Mouse (Mus musculus) stomach, embryonic 16.5 days (tissue): Measurements from ENCODE around the gene Zfp747. TPM values are rescaled to one million over a fixed set of nuclear protein-coding genes. Genes with fewer than 3 reads are reported as not detected.
"Not testable (repeated sequence)": the region's sequence is repeated elsewhere in the genome, so short reads cannot be mapped to it uniquely, and the experiment has no call there.

Experiments used
- ATAC-seq: fragments of 200-750 bp; cut with Nextera tagmentation; 2 replicates; pipeline ENCODE4 v1.8.0; 2017; ENCODE audit warnings: moderate number of reproducible peaks, moderate TSS enrichment; ENCODE audit not compliant: insufficient read depth, low FRiP score
- H3K27ac ChIP-seq: fragments of 300-500 bp; sonication (generic); 2 replicates; pipeline ENCODE4 v1.5.1; 2014; ENCODE audit warnings: low read length
- H3K27me3 ChIP-seq: fragments of 300-500 bp; sonication (generic); 2 replicates; pipeline ENCODE4 v1.6.1; 2014; ENCODE audit warnings: low read length, control low read depth, mixed read lengths; ENCODE audit not compliant: control insufficient read depth, insufficient read depth
- H3K36me3 ChIP-seq: fragments of 300-500 bp; sonication (generic); 2 replicates; pipeline ENCODE4 v1.6.1; 2014; ENCODE audit warnings: low read length; ENCODE audit not compliant: control insufficient read depth, insufficient read depth
- H3K4me1 ChIP-seq: fragments of 300-500 bp; sonication (generic); 2 replicates; pipeline ENCODE4 v1.6.1; 2014; ENCODE audit warnings: low read length, control low read depth, mixed read lengths; ENCODE audit not compliant: control insufficient read depth, insufficient read depth
- H3K4me2 ChIP-seq: fragments of 300-500 bp; sonication (generic); 2 replicates; pipeline ENCODE4 v1.6.1; 2014; ENCODE audit warnings: low read depth, low read length, mixed read lengths
- H3K4me3 ChIP-seq: fragments of 300-500 bp; sonication (generic); replicated peaks from 2 replicates; pipeline ENCODE4 v1.5.1; 2014; ENCODE audit warnings: mild to moderate bottlenecking, low read length
- H3K9ac ChIP-seq: fragments of 300-500 bp; sonication (generic); 2 replicates; pipeline ENCODE4 v1.6.1; 2014; ENCODE audit warnings: low read length
- H3K9me3 ChIP-seq: fragments of 300-500 bp; sonication (generic); replicated peaks from 2 replicates; pipeline ENCODE4 v1.6.1; 2016; ENCODE audit warnings: low read length, control low read depth; ENCODE audit not compliant: control insufficient read depth
- whole genome bisulfite sequencing: fragments of 180-500 bp; shearing (Covaris S2); extraction: QIAGEN DNeasy Blood & Tissue Kit; methylation state at CpG from one replicate; pipeline ENCODE4 v1.1.7; 2014; 5-methylcytosine and 5-hydroxymethylcytosine counted together
- polyA plus RNA-seq: library from polyadenylated mRNA; unstranded; fragments of >200 nt; fragmentation: Nextera tagmentation; extraction: Ambion mirVana; gene quantifications from 2 replicates; pipeline ENCODE4 v1.2.1, GENCODE M21; 2015

Zfp747 gene
- polyA plus RNA-seq, 1 experiment from 2014 or later, result 9.6 TPM

GRCm38 (mm10) chr7:127344371-127344770 lies 31.5 kb downstream of the Zfp747 start:
- H3K4me1 ChIP-seq, result peaks cover 22% of the 10 kb centered on the region
- no peaks in the 10 kb centered on the region for H3K9me3 ChIP-seq
- no peaks in the 10 kb centered on the region for H3K27me3 ChIP-seq
- 87% methylated on average over 8 of the region's 8 CpGs for WGBS
- H3K27ac ChIP-seq, result no peak overlapping the region
- 0 out of 2 replicates have a peak, but pooled peaks cover 7% of the 10 kb centered on the region for H3K36me3 ChIP-seq
- H3K4me2 ChIP-seq, result peak overlapping the region; percentile 90
- no peak for ATAC-seq
- peak overlapping the region; percentile 97 for H3K9ac ChIP-seq
- H3K4me3 ChIP-seq, result peak overlapping the region; percentile 97

GRCm38 (mm10) chr7:127343351-127344019 lies 32.4 kb downstream of the Zfp747 start:
- Histone ChIP-seq H3K4me3 (no peak overlapping the region), H3K9me3 (no peaks in the 10 kb centered on the region), H3K4me1 (peaks cover 22% of the 10 kb centered on the region), H3K27ac (no peak overlapping the region), H3K36me3 (0 out of 2 replicates have a peak, but pooled peaks cover 7% of the 10 kb centered on the region), H3K9ac (no peak overlapping the region), H3K4me2 (no peak overlapping the region), H3K27me3 (no peaks in the 10 kb centered on the region)
- 89% methylated on average over 38 of the region's 38 CpGs for WGBS
- no peak for ATAC-seq

GRCm38 (mm10) chr7:127342888-127343287 lies 33.0 kb downstream of the Zfp747 start:
- 0 out of 2 replicates have a peak, but pooled peaks cover 7% of the 10 kb centered on the region for H3K36me3 ChIP-seq
- no peak for ATAC-seq
- H3K4me3 ChIP-seq, result no peak overlapping the region
- no peak overlapping the region for H3K9ac ChIP-seq
- H3K4me1 ChIP-seq, result peaks cover 22% of the 10 kb centered on the region
- H3K4me2 ChIP-seq, result no peak overlapping the region
- H3K27me3 ChIP-seq, result no peaks in the 10 kb centered on the region
- H3K27ac ChIP-seq, result no peak overlapping the region
- no peaks in the 10 kb centered on the region for H3K9me3 ChIP-seq
- 86% methylated on average over 7 of the region's 7 CpGs for WGBS

- WGBS, result 56% methylated on average over 4 of the region's 4 CpGs
- peaks cover 22% of the 10 kb centered on the region for H3K4me1 ChIP-seq
- 0 out of 2 replicates have a peak, but pooled peaks cover 7% of the 10 kb centered on the region for H3K36me3 ChIP-seq
- H3K9me3 ChIP-seq, result no peaks in the 10 kb centered on the region
- no peak overlapping the region for H3K4me3 ChIP-seq
- H3K9ac ChIP-seq, result no peak overlapping the region
- no peak overlapping the region for H3K4me2 ChIP-seq
- no peak overlapping the region for H3K27ac ChIP-seq
- ATAC-seq, result no peak
- H3K27me3 ChIP-seq, result no peaks in the 10 kb centered on the region
Observed at GRCm38 (mm10) chr7:127342332-127342731, 33.5 kb downstream of the Zfp747 start.

DNA sequence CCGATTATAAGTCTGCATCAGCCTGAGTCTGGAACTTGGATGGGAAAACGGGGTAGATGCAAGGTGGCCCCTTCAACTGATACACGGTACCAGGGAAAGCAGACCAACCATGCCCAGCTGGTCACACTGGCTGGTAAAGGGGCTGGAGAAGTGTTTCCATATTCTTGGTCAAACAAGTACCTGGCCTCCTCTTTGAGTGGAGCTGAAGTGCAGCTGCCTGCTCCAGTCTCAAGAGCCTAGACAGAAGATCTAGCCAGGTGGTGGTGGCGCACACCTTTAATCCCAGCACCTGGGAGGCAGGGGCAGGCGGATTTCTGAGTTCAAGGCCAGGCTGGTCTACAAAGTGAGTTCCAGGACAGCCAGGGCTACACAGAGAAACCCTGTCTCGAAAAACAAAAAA lies 34.0 kb downstream of the Zfp747 start:
- H3K9ac ChIP-seq, ATAC-seq, H3K9me3 ChIP-seq, H3K4me3 ChIP-seq, H3K36me3 ChIP-seq, H3K27ac ChIP-seq, H3K4me2 ChIP-seq, H3K27me3 ChIP-seq: not testable (repeated sequence)
- WGBS, result 93% methylated on average over 6 of the region's 6 CpGs
- H3K4me1 ChIP-seq, result peaks cover 19% of the 10 kb centered on the region

DNA sequence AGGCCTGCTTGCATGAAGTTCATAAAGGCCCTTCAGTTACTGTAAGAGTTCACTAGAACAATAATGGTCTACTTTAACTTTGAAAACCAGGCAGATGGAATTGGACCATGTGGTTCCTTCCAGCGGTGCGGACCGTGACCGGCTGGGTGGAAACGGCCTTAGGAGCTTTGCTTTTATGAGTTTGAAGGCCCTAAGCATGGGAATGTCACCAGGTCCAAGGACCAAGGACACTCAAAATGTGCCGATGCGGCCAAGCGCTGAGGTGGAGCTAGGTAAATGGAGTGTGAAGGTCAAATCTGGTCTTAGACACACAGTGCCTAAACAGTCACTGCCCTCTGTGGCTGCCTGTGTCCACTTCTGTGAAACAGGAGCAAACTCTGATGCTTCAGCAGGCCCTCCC lies 34.5 kb downstream of the Zfp747 start:
- WGBS, result 93% methylated on average over 8 of the region's 8 CpGs
- H3K9me3 ChIP-seq, result no peaks in the 10 kb centered on the region
- H3K36me3 ChIP-seq, result 0 out of 2 replicates have a peak, but pooled peaks cover 7% of the 10 kb centered on the region
- peaks cover 17% of the 10 kb centered on the region for H3K4me1 ChIP-seq
- no peak for ATAC-seq
- H3K4me2 ChIP-seq, result no peak overlapping the region
- H3K27me3 ChIP-seq, result no peaks in the 10 kb centered on the region
- no peak overlapping the region for H3K4me3 ChIP-seq
- no peak overlapping the region for H3K9ac ChIP-seq
- H3K27ac ChIP-seq, result no peak overlapping the region

- Histone ChIP-seq H3K27me3 (no peaks in the 10 kb centered on the region), H3K27ac (no peak overlapping the region), H3K9me3 (no peaks in the 10 kb centered on the region), H3K4me3 (no peak overlapping the region), H3K36me3 (no peaks in the 10 kb centered on the region), H3K4me1 (no peaks in the 10 kb centered on the region), H3K4me2 (no peak overlapping the region), H3K9ac (no peak overlapping the region)
- no peak for ATAC-seq
- WGBS, result 68% methylated on average over 4 of the region's 4 CpGs
Observed at GRCm38 (mm10) chr7:127337636-127338035, 38.2 kb downstream of the Zfp747 start.

DNA sequence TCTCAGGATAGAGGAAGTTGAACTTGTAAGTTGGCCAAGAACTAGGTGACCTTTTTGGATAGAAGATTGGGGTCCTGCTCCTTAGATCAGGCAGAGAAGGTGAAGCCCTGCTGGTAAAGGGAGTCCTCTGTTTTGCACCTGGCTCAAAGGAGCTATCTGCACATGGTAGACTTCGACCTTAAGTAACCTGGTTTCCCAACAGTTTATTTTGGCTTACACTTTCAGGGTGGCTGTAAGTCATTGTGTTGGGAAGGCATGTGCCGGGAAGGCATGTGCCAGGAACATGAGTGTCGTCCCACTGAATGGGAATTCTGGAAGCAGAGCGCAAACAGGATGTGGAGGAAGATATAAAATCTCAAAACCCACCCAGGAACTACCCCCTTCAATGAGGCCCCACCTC lies 40.2 kb downstream of the Zfp747 start:
- Histone ChIP-seq H3K9ac (no peak overlapping the region), H3K36me3 (no peaks in the 10 kb centered on the region), H3K9me3 (no peaks in the 10 kb centered on the region), H3K27ac (no peak overlapping the region), H3K4me2 (no peak overlapping the region), H3K4me1 (no peaks in the 10 kb centered on the region), H3K4me3 (no peak overlapping the region), H3K27me3 (no peaks in the 10 kb centered on the region)
- no peak for ATAC-seq
- WGBS, result 87% methylated on average over 4 of the region's 4 CpGs

DNA sequence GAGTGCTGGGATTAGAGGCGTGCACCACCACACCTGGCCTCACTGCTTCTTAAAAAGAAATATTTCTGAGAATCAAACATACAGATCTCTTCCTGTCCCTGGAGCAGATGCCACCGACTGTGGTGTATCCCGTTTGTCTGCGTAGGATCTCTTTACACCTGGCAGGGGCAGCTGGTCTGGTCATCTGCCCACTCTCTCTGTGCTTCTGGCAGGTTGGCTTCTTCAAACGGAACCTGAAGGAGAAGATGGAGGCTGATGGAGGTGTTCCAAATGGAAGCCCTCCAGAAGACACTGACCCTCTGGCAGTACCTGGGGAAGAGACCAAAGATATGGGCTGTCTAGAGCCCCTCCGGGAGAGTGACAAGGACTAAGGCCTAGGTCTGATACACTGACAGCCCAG lies 42.6 kb downstream of the Zfp747 start:
- no peaks in the 10 kb centered on the region for H3K36me3 ChIP-seq
- WGBS, result 74% methylated on average over 6 of the region's 6 CpGs
- H3K4me1 ChIP-seq, result no peaks in the 10 kb centered on the region

More for the DNA sequence above, 42.6 kb downstream of the Zfp747 start:
- ATAC-seq, result no peak
- Histone ChIP-seq H3K4me3 (no peak overlapping the region), H3K9ac (no peak overlapping the region), H3K27ac (no peak overlapping the region), H3K27me3 (no peaks in the 10 kb centered on the region), H3K9me3 (no peaks in the 10 kb centered on the region), H3K4me2 (no peak overlapping the region)
